Mouse (Mus musculus): ENCODE measurements around the gene Ccdc30.
A peak's percentile ranks its signal among the peaks of the same experiment; 100 is the strongest.

Gene Ccdc30

DNA sequence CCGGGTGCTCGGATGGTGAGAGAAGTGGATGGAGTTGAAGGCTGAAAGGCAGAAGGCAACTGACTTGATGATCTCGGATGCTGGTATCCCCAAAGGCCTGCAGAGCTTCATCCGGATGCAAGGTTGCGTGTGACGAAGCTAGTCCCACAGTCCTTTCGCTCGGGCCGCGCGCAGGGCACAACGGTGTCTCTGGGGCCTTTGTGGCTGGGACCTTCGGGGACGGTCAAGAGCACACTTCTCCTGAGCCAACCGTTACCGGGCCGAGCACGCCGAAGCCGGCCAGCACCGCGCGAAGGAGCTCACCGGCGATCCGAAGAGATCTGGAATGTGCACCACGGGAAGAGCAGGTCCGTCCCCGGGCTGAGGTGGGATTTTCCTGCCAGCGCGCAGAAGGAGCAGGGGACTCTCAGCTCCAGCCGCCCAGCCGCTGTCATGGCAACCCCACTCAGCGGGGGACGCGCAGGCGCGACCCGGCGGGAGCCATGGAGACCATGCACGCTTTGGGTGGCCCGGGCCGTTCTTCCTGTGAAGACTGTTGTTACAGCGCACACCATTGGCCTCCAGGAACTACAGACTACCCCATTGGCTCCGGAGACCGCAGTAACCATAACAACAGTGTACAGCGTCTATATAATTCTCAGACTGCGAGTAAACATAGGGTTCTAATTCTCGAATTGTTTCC lies at the start of gene Ccdc30:
TSS of gene Ccdc30 (minus strand) at position 450 of the 682 bp plus-strand sequence.
- DNase-seq (ENCODE audit: low spot score): peak; percentile 49

DNA sequence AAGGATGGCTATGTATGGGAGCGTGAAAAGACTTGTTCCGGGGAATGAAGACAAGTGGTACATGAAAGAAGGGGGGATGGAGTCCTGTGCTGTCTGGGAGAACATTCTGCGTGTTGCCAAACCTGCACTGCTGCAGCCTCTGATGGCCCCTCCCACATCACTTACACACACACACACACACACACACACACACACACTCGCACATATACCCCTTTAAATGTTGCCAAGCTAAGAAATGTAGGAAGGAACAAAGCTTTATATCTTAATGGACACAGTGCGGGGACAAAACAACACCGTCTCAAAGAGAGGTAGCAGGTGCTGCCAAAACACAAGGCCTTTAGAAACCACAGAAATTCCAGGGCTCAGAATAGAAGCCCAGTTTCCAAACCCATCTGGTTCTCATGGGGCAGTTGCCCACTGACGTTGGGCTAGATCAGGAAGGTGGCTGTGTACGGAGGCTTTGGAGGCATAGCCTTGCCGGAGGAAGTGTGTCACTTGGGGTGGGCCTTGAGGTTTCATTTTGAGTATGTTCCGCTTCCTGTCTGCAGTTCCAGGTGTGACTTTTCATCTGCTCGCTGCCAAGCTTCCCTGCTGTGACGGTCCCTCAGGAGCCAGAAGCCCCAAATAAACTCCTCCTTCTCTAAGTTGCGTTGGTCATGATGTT lies 48.6 kb upstream of the Ccdc30 start:
- no peak for DNase-seq (ENCODE audit: low spot score)

DNA sequence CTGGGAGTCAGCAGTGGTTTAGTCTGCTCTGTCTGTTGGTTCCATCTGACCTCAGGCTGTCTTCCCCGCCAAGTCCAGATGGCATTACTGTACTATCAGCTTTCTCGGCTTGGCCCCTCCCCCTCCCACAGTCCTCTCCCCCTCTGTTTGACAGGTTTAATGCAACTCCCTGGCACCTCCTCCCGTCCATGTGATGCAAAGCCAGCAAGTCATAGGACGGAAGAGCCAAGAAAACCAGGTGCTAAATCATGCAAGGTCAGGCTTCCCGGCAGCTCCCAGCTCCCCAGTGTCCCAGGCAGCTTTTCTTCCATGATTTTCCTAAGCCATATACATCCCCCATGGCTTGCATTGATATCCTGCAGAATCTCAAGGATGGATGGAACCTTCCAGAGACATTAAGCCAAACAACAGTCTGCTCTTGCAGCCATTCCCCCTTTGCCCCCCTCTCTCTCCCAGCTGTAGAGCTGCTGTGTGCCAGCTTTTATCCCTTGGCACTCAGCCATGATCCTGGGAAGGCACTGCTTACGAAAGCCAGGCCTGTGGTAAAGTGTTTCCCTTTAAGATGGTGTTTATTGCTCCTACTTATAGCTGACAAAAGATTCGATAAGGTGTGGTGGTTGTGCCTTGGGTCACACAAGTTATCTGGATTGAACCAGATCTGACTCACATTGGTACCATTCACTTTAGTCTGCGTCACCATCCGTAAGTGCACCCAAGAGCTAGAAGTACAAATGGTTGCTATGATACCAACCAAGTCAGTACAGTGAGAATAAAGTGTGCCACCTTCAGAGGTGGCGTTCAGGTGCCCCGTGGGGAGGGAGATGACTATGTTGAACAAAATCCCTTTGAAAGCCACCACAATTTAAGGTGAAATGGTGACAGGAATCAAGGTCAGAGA lies 47.8 kb upstream of the Ccdc30 start:
- DNase-seq (ENCODE audit: low spot score): no peak

DNA sequence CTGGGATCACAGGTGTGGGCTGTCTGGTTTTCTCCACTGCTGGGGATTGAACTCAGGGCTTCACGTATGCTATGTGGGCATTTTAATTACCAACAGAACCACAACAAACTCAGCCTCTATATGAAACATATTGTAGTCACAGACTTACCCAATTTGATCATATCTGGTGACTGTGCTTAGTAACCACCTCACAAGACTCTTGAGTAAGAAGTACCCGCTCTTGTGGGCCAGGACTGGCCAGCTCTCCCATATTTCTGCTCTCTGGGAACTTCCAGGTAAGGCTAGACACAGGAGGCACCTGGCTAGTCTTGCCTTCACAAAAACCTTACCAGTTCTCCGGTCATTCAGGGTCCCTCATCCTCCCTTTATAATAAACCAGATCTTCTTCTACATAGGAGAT lies 47.1 kb upstream of the Ccdc30 start:
- DNase-seq (ENCODE audit: low spot score): no peak

DNA sequence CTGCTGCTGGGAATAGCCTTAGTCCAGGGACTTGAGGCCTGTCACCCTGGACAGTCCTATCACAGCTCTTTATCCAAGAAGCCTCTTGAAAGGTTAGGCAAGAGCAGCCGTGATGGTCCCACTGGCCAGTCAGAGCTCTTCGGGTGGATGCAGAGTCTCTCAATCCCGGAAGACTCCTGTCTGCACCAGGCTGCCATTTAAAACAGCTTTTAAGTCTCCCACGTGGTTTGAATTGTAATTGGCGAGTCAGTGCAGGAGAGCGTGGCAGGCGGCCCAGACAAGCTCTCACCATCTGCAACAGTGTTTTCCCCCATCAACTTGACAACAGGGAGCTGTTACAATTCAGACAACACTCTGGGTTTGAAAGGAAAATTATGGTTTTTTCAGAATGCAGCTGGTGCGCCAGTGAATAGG lies 45.4 kb upstream of the Ccdc30 start:
- DNase-seq (ENCODE audit: low spot score): no peak

DNA sequence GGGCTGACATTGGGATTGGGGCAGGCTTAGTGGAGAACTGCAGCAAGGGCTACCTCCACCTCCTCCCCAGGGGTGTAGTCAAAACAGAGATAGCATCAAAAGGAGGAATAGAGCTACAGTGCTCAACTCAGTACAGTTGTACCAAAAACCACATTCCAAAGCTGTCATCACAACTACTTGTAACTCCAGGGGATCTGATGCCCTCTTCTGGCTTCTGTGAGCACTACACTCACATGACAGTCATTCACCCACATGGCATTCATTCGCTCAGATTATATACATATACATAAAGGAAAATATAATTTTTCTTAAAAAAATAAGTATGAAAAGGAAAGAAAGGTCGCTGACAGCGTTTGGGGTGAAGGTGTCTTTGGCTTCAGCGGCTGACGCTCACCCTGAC lies 45.0 kb upstream of the Ccdc30 start:
- no peak for DNase-seq (ENCODE audit: low spot score)

DNA sequence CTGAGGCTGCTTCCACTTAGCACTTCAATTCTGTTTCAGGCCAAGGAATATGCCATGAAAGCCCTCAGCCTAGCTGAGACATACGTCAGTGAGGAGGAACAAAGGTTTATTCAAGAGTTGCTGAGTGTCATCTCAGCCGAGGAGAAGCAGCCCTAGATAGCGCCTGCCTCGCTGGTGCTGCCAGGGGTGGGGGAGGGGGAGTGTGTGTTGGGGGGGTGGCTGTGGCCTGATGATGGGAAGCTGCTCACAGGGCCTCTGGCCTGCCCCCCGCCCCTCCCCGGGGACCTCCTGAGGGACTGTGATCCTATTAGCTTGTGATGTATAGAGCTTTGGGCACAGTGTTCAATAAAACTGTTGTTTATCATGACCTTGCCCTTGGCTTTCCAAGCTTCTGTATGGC lies 38.2 kb upstream of the Ccdc30 start:
- no peak for DNase-seq (ENCODE audit: low spot score)

DNA sequence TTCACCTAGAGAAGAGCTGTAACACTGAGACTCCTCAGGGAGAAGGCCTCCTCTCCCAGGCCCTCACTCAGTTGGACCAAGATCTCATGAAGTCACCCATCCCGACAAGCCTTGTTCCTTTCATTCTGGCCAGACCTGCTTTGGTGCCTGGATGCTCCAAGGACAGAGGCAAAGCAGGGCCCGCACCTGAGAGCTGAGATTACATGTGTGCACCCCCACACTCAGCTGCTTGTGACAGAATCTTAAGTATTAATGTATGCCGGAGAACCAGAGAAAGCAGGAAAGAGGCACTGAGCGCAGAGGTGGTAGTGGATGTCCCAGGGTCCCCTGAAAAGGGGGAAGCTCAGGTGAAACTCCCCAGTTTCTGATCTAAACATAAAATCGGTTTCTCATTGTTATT lies 37.8 kb upstream of the Ccdc30 start:
- no peak for DNase-seq (ENCODE audit: low spot score)

DNA sequence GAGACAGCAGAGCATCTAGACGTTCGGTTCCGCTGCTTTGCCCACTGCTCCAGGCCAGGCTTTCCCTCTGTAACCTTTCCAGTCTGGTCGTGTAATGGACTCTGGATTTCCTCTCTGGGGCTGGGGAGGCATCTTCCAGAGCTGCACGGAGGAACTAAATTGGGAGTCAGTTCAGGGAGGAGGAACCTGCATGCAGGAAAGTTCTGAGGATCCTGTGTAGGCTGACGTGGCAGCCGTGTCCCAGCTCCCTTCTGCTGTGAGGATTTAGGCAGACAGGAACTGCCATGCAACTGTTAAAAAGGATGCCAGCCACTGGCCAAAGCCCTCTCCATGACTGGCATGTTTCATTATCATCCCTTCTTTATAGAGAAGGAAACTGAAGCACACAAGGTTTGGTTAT lies 35.1 kb upstream of the Ccdc30 start:
- DNase-seq (ENCODE audit: low spot score): no peak

DNA sequence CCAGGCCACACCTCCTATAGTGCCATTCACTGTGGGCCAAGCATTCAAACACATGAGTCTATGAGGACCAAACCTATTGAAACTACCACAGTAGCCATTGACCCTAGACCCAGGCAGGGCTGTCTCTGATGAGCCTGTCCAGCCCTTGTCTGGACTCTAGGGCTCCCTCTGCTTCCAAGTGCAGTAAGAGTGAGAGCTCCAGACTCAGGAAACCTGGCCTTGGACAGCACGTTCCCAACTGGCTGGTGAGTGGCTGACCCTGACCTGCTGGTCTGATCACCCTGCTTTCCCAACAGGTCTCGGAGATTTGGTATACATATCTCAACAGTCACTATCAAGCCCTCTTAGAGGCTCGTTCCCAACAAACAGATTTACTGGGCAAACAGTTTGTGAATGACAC lies 32.5 kb upstream of the Ccdc30 start:
- DNase-seq (ENCODE audit: low spot score): no peak

DNA sequence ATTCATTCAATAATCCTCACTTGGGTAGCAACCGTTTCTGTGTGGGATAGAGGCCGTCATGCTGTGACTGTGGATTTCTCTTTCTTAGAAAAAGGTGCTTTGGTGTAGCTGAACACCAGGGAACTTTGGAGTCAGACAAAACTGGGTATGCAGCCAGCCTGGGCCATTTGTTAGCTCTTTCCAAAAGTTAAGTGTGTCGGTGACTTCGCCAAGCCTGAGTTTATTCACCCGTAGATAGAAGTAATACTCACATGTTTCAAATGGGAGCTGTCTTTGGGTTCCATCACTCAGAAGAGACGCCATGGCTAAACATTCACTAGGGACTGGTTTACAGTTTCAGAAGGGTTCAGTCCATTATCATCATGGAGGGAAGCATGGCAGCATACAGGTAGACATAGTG lies 31.9 kb upstream of the Ccdc30 start:
- DNase-seq (ENCODE audit: low spot score): no peak

DNA sequence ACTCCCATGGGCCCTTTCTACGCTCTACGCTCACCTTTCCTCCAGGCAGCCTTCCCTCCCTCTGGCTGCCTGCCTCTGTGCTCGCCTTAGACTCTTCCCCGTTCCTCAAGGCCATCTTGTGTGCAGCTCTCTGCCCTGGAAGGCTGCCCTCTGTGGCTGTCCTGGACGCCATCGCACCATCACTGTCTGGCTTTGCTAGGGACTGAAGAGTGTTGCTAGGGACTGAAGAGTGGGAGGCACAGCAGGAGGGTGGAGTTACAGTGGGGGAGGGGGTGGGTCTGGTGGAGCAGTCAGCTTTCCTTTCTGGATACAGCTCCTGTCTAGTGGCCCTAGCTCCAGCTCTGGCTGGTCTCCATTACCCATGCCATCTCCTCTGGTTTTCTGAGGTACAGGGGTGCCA lies 27.2 kb upstream of the Ccdc30 start:
- no peak for DNase-seq (ENCODE audit: low spot score)

DNA sequence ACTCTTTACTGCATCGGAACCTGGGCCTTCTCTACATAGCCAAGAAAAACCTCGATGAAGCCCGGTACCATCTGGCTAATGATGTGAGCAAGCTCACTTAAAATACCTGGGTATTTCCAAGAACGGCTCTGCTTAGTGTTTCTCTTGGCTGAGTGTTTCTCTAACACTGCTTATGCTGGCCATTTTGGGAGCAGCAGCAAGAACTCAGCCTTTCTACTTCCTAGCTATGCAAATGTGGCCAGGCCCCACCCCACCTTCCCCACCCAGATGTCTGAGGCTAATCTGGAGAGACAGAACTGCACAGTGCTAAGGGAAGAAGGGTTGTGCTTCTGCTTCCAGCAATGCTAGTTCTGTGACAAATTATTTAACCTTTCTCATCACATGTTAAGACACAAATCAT lies 26.5 kb upstream of the Ccdc30 start:
- no peak for DNase-seq (ENCODE audit: low spot score)

DNA sequence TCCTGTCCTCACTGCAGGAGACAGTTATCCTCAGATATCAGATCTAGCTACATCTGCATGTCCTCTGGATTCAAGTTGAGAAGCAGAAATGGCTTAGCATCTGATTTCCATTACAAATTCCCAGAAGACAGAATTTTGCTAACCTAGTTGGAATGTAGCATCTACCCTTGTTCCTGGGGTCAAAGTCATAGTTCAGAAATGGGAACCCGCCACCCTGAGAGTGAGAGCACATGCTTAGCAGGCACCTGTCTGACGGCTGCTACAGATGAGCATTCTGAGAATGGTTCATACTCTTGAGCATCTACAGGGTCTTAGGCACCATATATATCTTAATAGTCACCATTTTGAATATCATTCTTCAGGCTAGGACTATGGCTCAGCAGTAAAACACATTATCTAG lies 22.6 kb upstream of the Ccdc30 start:
- DNase-seq (ENCODE audit: low spot score): no peak

DNA sequence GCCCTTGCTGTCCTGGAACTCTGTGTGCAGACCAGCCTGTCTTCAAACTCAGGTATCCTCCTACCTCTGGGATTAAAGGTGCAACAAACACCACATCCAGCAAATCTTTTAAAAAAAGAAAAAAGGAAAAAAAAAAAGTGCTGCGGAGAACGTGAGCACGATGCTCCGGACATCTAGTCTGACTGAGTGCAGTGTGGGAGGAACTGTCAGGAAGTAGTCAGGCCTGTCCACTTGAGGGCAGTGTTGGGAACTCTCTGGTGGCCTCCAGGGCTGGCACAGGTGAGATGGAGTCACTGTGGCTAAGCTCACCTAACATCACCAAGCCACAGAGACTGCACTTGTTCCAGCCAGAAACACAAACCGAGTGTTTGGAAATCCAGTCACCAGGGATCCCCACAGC lies 15.4 kb upstream of the Ccdc30 start:
- no peak for DNase-seq (ENCODE audit: low spot score)

DNA sequence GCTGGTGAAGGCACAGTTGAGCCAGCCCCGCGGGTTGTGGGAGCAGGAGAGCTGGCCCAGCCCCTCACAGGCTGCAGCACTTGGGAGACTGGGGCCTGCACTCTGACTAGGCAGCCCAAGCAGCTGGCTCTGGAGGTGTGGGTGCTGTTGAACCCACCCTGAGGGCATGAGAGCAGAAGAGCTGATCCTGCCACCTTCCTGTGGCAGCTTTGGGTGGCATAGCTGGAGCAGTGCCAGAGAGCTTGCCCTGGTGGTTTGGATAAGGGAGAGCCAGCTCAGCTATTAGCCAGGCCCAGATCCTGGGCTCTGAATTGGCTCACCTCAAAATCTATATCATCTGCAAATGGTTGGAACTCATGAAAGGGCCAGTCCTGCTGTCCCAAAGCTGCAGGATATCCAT lies 12.4 kb upstream of the Ccdc30 start:
- no peak for DNase-seq (ENCODE audit: low spot score)

DNA sequence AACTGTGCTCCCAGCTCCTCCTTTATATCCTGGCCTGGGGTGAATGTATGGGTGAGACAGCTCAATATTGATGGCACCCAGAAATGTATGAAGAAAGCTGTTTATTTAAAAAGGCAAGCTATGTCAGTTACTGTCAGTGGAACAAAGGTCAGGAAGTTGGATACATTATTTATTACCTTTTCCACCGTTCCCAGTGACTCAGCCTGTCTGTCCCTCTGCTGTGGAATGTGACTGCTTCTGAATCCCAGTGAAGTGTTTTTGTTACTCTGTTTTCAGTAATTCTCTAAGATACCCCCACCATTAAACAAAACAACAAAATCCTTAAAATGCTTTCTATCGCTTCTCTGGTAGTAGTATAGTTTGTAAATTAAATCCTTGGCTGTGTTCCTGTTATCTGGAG lies 10.3 kb upstream of the Ccdc30 start:
- no peak for DNase-seq (ENCODE audit: low spot score)

DNA sequence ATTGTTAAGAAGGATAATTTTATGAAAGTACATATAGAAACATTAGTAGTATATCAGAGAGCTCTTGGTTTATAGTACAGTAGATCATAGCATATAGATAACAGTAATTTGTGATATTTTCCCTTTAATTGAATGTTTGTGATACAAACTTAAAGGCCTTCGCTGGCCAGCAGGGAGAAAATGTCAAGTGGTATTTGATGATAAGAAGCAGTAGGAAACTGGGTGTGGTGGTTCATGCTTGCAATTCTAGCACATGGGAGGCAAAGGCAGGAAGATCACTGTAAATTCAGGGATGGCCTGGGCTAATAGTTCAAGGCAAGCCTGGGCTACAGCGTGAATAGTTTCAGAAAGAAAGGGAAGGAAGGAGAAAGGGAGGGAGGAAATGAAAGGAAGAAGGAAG lies 9.8 kb upstream of the Ccdc30 start:
- no peak for DNase-seq (ENCODE audit: low spot score)

DNA sequence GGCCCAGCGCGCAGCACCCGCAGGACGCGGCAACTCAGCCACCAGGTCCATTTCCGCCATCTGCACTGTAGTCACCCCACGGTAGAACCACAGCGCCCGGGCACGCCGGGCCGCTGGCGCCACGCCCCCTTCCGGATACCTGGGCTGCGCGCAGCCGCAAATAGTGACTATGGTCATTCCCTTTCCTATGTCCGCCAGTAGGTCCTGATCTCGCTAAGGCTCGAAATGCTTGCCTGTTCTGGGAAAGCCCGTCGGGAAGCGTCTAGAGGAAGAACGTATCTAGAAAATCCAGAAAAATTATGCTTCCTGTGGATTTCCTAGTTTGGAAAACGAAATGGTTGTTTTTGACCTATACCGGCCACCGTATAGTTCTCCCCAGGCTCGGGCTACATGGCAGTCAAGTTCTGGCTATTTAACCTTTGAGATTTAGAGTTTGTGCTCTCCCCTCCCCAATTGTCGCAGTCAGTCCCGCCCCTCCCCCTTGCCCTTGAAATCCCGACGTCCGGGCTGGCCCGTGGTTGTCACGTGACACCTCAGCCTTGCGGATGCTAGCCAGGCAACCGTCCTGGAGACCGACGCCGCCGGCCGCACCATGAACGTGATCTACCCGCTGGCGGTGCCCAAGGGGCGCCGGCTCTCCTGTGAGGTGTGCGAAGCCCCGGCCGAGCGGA lies 7.1 kb upstream of the Ccdc30 start, which contains the start of the genes Ppcs and Zmynd12:
TSS of gene Ppcs (minus strand) at position 127 of the 671 bp plus-strand sequence.
TSS of gene Zmynd12 (plus strand) at position 521 of the 671 bp plus-strand sequence.
- DNase-seq (ENCODE audit: low spot score): peak; percentile 62

DNA sequence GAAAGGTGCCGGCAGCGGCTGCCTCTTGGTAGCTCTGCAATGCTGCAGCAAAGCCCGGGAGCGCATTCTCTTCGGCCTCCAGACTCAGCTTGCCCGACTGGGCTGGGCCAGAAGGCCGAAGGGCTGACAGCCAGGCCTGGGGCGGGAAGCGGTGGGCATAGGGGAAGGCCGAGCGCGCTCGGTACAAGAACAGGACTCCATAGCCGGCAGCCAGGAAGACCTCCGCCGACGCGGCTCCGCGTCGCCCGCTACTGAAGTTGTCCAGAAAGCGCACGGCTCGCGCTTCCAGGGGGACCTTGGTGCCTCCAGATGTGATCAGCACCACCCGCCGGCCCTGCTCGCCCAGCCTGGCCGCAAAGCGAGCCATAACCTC lies 6.6 kb upstream of the Ccdc30 start:
- DNase-seq (ENCODE audit: low spot score): peak; percentile 19

DNA sequence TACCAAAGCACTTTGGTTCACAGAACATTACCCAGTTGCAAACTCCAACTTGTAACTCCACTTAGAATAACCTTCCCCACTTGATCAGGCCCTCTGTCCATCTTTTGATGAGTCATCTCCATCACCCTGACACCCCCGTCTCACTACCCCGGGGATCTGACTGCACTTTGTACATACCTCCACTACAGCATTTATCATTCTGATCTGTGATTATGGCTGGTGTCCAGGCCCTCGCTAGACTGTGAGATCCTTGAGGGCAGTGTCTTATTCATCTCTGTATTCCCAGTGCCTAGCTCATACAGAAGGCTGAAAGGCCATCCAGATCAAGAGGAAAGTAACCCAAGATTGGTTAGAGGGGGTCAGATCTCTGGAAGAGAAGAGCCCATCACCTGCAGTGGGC lies 5.9 kb upstream of the Ccdc30 start:
- DNase-seq (ENCODE audit: low spot score): no peak

DNA sequence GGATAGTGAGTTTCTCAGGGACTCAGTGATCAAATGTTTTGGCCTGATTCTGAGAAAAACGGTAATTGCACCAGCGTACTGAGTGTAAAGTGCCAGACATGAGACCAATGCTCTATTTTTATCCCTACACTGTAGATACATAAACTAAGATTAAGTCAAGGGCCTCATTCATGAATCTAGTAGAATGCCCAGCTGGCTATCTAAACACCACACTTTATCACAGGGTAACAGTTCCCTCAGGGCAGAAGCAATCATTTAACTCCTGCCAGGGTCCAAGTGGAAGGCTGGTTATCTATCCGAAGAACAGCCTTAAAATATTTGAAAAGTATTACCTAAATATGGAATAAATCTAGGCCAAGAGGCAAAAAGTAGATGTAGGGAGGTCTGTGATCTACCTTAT lies 2.6 kb upstream of the Ccdc30 start:
- no peak for DNase-seq (ENCODE audit: low spot score)
